Mouse (Mus musculus) G1E (cell line): Measurements from ENCODE around the gene Ltk.

Source experiments
- CTCF ChIP-seq: IDR thresholded peaks from 2 replicates; pipeline ENCODE4 v1.5.1; 2012; ENCODE audit warnings: low read depth, low read length, inconsistent platforms, mixed read lengths
- GATA1 ChIP-seq: IDR thresholded peaks from 2 replicates; pipeline ENCODE4 v1.6.1; 2012; ENCODE audit warnings: borderline replicate concordance, low read length, inconsistent platforms, mixed read lengths
- POLR2AphosphoS5 ChIP-seq: IDR thresholded peaks from 2 replicates; pipeline ENCODE4 v1.6.1; 2012; ENCODE audit warnings: low read depth, low read length, inconsistent platforms; ENCODE audit not compliant: insufficient replicate concordance
- TAL1 ChIP-seq: conservative IDR thresholded peaks from 2 replicates; pipeline ENCODE4 v1.6.1; 2012; ENCODE audit warnings: low read depth, low read length, inconsistent platforms, mixed read lengths

GRCm38 (mm10) chr2:119802767-119803617 is 42.8 kb upstream of the Ltk start:
- TF ChIP-seq CTCF = no peak
- no peak for TF ChIP-seq GATA1
- TF ChIP-seq TAL1 = no peak
- TF ChIP-seq POLR2AphosphoS5 = no peak
